Mouse (Mus musculus) spleen, postnatal 36 days (tissue): ENCODE measurements at regions not wholly inside any gene's neighbourhood (a gene's known extent, or its start where the extent isn't known, plus 50 kb on each side); places are given as distances from the start of the nearest gene placed in this dataset.

Source experiments
- DNase-seq, 2 experiments: peaks; one replicate each; pipeline ENCODE4 v3.0.0; 2022; ENCODE audit warnings: low spot score in 2 of 2, mixed read lengths in 1 of 2

DNA sequence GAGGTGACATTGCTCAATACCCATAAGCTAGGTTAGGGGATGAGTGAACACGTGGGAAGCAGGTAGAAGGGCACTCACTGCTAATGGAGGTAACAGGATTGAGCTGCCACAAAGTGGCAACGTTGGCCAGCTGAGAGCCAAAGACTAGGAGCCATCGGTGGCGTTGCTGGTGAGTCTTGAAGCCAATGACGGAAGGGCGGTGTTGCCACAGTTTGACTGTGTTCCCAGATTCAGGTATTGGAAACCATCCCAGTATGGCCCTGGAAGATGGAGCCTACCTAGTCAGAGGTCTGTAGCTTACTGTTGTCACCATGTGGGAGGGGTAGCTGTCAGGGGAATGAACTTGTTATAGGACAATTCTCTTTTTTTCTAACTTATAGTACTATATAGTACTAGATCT lies 158.4 kb downstream of the Ly86 start:
- no peak for DNase-seq

- no peak for DNase-seq
Measured at GRCm38 (mm10) chr13:37503898-37504297, 158.9 kb downstream of the Ly86 start.

DNA sequence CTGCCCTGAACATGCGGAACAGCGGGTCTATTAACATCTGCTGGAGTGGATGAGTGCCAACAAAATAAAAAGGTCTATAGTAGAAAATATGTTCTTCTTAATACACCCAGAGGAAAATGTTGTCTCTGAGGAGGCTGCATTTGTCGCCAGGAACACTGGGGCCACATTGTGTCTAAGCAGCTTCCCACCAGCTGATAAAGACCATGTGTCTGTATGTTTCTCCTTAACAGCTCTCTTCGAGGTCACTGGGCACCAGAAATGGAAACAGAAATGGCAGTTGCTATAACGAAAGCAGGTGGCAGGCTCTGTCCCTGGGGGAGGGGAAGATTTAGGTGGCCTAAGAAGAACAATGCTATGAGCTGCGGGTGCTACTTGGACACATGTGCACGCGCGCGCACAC lies 159.4 kb downstream of the Ly86 start:
- peak; percentile 19 to 37 for DNase-seq

DNA sequence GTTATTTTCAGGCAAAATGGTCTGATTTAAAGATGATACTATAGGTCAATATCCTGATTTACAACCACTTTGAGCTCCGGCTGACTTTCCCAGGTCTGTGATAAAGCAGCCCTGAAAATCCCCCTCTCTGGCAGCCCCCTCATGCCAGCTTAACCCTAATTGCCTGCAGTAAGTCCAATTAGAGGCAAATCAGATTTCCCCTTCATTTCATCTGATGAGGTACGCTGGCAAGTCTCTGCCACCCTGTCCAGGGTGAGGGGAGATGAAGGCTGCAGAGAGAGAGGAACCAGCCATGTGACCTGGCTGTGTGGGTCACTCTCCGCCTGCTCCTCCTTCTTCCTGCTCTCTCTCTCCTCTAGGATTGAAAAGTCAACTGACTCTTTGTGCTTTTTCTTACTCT lies 160.6 kb downstream of the Ly86 start:
- DNase-seq = no peak

DNA sequence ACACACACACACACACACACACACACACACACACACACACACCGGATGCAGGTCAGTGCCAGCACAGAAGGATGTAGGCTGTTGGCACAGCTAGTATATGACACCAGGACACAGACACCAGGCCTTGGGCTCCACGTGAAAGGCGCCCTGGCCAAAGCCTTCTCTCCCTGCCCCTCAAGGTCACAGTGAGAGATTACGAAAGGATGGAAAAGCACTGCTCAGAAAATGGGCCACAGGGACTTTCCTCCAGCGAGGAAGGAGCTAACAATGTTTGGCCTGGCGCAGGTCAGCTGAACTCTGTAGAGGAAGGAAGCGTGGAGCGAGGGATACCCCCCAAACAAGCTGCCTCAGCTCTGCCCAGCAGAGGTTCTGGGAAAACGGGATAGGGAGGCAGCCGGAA lies 161.0 kb downstream of the Ly86 start:
- DNase-seq = peak; percentile 20 to 33

DNA sequence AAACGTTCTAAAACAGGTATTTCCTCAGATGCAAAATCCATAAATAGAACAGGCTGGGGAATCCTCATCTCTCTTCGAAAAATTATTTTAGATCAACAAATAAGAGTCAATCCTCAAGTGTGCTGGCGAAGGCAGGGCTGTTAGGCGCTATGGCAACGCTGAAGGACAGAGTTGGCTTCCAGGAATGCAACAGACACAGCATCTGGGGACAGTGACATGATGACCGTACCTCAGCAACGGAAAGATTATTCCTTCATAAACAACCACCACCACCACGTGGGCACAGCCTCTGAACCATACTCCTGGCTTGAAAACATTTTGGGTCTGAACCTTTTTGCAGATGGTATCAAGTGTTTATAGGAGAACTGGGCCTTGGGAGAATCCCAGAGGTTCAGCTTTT lies 161.7 kb downstream of the Ly86 start:
- DNase-seq = no peak

- DNase-seq = no peak
Measured at GRCm38 (mm10) chr13:37507146-37507545, 162.1 kb downstream of the Ly86 start.

- DNase-seq = no peak
Measured at GRCm38 (mm10) chr13:37508385-37509351, 163.7 kb downstream of the Ly86 start.

DNA sequence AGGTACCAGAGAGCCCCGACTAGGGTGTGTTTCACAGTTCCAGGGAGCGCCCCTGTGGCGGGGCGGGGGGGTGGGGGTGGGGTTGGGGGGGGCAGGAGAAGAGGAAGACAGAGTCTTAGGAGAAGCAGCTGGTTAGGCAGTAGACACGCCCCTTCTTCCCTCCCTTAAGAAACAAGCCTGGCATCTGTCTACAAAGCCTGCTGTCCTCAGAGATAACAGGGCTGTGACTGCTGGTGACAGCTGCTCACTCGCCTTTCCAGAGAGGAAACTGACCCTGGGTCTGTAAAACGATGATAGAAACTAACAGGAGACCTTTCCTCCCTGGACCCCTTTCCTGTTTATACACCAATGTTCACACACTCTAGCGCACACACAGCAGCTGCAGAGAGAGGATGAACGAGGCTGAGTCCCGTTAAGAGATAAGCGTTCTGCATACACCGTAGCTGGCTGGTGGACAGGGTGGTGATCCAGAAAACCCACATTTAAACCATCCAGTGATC lies 164.4 kb downstream of the Ly86 start:
- peak; percentile 16 to 38 for DNase-seq

DNA sequence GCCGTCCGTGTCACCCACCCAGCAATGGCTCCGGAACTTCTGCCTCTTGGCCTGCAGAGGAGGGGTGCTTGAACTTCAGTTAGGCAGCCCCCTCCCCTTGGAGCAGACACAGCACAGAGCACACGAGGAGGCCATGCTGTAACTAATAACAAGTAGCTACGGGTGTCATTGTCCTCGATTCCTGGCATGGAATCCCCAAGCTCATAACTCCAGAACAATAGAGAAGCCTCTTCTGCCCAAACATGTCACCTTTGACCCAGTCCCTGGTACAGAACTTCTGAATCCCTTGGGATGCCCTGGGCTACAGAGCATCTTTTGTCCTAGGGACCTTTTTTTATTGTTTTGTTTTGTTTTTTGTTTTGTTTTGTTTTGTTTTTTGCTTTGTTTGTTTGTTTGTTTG lies 165.5 kb downstream of the Ly86 start:
- DNase-seq = no peak

GRCm38 (mm10) chr13:37511006-37511405 lies 166.0 kb downstream of the Ly86 start:
- no peak for DNase-seq

DNA sequence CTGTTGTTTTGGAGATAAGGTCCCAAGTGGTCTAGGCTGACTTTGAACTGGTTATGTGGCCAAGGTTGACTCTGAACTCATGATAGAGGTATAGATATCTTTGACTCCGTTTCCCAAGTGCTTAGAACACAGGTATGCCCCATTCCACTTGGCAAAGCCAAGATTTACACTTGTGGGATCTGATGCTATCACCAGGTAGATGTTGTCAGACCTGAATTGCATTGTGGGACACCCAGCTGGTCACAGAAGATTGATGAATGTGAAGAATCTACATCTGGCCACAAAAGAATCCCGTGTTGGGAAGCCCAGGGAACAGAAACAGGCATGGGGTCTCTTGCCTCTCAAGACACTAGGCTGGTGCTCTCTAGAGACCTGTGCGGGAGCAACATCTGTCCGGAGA lies 166.4 kb downstream of the Ly86 start:
- no peak for DNase-seq

DNA sequence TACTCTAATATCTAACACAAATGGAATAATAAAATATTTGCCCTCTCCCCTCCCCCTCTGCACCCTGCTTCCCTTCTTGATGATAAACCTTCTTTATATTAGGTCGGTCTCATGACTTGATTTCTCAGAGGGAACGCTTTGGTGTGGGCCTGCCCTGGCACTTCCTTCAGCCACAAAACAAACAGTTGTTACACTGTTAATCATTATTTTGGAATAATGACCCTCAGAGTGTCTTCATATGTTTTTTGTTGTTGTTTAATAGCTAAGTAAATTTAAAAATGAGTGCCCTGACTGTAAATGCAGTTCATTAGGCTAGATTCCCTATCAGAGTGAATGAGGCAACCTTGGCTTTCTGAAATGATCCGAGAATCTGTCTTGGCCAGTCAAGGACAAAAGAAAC lies 167.8 kb downstream of the Ly86 start:
- DNase-seq = no peak

DNA sequence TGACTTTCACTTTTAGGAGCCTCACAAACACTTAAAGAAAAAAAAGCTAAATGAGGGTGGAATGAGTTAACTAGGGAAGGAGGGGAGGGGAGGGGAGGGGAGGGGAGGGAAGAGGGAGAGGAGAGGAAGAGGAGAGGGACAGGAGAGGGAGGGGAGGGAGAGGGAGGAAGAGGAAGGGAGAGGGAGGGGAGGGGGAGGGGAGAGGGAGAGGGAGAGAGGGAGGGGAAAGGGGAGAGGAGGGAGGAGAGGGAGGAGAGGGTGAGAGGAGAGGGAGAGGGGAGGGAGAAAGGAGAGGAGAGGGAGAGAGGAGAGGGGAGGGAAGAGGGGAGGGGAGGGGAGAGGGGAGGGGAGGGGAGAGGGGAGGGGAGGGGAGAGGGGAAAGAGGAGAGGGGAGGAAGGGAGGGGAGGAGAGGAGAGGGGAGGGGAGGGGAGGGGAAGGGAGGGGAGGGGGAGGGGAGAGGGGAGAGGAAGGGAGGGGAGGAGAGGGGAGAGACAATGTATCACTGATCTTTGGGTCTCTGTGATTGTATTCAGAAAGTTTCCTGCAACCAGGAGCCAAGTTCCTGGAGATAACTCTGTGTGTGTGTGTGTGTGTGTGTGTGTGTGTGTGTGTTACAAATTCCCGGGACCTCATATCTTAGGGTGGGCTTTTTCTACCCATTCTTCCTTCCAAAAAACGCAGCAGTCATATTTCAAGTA lies 168.3 kb downstream of the Ly86 start:
- DNase-seq = no peak

DNA sequence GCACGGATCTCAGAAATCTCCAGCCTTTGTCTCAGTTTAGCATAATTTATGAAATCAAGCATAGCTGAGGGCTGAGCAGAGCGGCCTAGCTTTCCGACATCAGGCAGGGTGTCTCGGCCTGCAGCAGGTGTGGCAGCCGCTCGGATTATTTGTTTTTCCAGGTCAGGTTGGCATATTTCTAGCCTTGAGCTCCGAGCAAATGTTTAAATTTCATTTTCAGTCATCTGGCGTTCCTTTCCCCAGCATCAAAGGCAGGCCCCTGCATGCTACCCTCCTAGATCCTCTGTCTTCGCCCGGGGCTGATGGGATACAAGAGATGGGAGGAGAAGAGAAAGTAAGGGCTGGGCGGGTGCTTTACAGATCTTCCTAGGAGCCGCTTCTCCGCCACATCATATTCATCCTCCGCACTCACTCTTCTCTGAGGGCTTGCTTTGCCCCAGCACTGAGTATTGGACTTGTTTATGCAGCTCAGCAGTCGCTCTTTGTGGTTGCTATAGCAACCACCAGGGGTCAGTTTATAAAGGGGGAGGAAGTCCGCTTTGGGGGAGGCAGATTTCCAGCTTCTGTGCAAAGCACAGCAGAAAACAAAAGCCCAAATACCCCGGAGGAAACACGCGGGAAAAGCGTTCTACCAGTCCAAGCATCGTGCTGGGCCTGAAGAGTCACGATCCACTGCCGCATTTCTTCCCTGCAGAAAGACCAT lies 169.0 kb downstream of the Ly86 start:
- DNase-seq = peak in 1 of 2 experiments; percentile 21

GRCm38 (mm10) chr13:37514641-37515305 lies 169.8 kb downstream of the Ly86 start:
- DNase-seq = no peak

DNA sequence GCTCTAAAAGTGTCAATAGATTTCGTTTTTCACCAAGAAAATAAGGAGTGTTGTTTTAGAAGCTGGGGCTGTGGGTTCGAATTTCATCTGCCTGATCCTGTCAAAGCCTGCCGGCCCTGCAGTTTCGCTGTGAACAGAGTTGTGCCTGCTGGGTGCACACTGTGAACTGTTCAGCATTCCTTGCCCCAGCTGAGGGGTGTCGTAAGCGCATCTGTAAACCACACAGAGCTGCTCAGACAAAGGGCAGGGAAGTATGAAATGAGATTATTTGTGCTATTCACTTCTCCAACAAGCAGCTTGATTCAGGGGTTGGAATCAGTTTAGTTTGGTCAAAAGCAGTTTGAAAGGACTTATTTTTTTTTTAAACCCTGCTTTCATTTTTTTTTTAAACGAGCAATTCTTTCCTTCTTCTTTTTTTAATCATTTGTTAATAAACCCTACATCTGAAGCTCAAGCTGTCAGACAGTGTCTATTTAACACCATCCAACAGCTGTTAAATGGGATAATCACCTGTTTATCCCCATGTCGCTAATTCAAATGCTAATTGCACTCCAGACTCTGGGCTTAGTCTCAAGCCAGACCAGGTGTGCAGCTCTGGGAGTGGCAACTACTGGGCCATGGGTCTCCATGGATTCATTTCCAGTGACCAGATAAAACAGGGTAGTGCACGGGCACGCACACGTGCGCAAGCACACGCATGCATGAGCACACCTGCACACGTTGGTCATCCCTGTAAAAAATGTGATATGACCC lies 172.2 kb downstream of the Ly86 start:
- no peak for DNase-seq

DNA sequence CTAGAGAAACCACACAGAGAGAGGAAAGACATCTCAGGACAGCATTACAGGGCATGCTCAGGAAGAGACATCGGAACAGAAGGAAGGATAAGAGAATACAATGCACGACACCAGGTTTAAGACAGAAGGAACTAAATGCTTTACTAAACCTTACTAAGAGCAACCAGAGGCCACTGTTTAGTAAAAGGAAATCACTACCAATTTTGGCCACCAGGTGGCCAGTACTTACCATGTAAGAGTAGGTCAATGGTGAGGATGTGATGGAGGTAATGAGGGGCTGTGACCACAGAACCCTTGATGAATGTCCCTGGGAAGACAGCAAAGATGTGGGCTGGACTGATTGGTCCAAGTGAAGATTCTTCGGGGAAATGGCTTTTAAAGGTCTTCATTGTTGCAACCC lies 174.9 kb downstream of the Ly86 start:
- peak; percentile 47 to 68 for DNase-seq

DNA sequence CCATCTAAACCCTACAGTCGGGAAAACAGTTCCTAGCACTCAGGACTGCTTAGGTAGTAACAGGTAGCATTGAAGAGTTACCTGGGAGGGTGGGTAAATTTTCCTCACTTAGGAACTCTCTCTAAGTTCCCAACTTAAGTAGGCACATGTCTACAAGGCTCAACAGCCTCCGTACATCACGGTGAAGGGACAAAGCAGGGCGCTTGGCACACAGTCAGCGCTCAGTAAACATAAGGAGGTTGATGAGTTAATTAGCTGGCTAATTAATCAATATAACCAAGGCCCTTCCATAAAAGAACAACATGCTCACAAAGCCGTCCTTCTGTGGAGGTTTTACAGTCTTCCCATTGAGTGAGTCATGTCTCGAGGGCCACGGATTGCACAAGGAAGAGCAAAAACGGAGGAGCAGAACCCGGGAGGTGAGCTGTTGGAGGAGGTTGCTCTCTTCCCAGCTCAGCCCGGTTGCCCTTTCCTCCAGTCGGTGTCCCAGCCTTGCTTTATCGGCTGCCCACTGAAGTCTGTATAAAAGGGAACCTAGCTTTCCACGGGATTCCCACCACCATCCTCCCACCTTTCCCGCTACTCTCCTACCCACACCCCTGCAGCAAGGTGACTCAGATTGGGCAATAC lies 180.2 kb downstream of the Ly86 start:
- no peak for DNase-seq

- no peak for DNase-seq
Measured at GRCm38 (mm10) chr13:37526102-37526501, 181.1 kb downstream of the Ly86 start.
